Mouse (Mus musculus) CH12.LX (cell line): ENCODE measurements around the gene Ccdc62. TPM values are rescaled to one million over a fixed set of nuclear protein-coding genes. Genes with fewer than 3 reads are reported as not detected.
A peak's percentile ranks its signal among the peaks of the same experiment; 100 is the strongest.

Experiments used
- DNase-seq: peaks from one replicate; pipeline ENCODE4 v3.0.0-alpha.2; 2013; ENCODE audit errors: extremely low read depth
- H3K27ac ChIP-seq: 2 replicates; pipeline ENCODE4 v1.5.1; 2012; ENCODE audit warnings: low read depth, mild to moderate bottlenecking, control low read depth, moderate library complexity; ENCODE audit not compliant: insufficient read depth
- H3K27me3 ChIP-seq: replicated peaks from 2 replicates; pipeline ENCODE3; 2012; ENCODE audit warnings: inconsistent platforms
- H3K36me3 ChIP-seq, 2 experiments: replicated peaks in 1 of 2; 2 replicates each; pipeline versions ENCODE3 to v1.6.1; 2012; ENCODE audit warnings: inconsistent platforms in 1 of 2, low read length in 1 of 2, mild to moderate bottlenecking in 1 of 2, mixed read lengths in 1 of 2, moderate library complexity in 1 of 2; ENCODE audit not compliant: control insufficient read depth in 1 of 2, insufficient read depth in 1 of 2
- H3K4me1 ChIP-seq, 2 experiments: 2 replicates each; pipeline ENCODE4 v1.6.1; 2012; ENCODE audit warnings: inconsistent platforms in 1 of 2, moderate library complexity in 1 of 2; ENCODE audit not compliant: insufficient read depth in 2 of 2, control insufficient read depth in 1 of 2
- H3K4me2 ChIP-seq: 2 replicates; pipeline ENCODE4 v1.6.1; 2012; ENCODE audit warnings: low read depth, mild to moderate bottlenecking, control low read depth; ENCODE audit not compliant: poor library complexity, insufficient read depth, severe bottlenecking
- H3K4me3 ChIP-seq, 3 experiments: fragments of 150-350 bp in 1 of 3; sonication (generic) in 1 of 3; replicated peaks in 1 of 3; 2 replicates each; pipeline versions ENCODE3 to v1.5.1; 2011 to 2012; ENCODE audit warnings: low read depth in 2 of 3, low read length in 2 of 3, mild to moderate bottlenecking in 2 of 3, moderate library complexity in 2 of 3, control low read depth in 1 of 3, improper control_type of control experiment in 1 of 3, inconsistent platforms in 1 of 3, mixed read lengths in 1 of 3; ENCODE audit not compliant: poor library complexity in 1 of 3
- H3K79me2 ChIP-seq: replicated peaks from 2 replicates; pipeline ENCODE4 v1.6.1; 2012; ENCODE audit warnings: mild to moderate bottlenecking, moderate library complexity; ENCODE audit not compliant: control insufficient read depth, poor library complexity, insufficient read depth, severe bottlenecking; ENCODE audit errors: extremely low read depth
- H3K9ac ChIP-seq: 2 replicates; pipeline ENCODE4 v1.6.1; 2012; ENCODE audit warnings: low read depth, mild to moderate bottlenecking, control low read depth, moderate library complexity; ENCODE audit not compliant: insufficient read depth
- H3K9me3 ChIP-seq: replicated peaks from 2 replicates; pipeline ENCODE3; 2012; ENCODE audit warnings: low read length, inconsistent platforms, mixed read lengths
- BHLHE40 ChIP-seq: IDR thresholded peaks from 2 replicates; pipeline ENCODE4 v1.6.1; 2011; ENCODE audit warnings: mild to moderate bottlenecking, low read depth, low read length, improper control_type of control experiment
- CHD2 ChIP-seq: IDR thresholded peaks from 2 replicates; pipeline ENCODE4 v1.6.1; 2011; ENCODE audit warnings: low read length, improper control_type of control experiment
- CTCF ChIP-seq, 2 experiments: IDR thresholded peaks in 1 of 2; conservative IDR thresholded peaks in 1 of 2; 2 replicates each; pipeline ENCODE4 v1.5.1; 2011 to 2012; ENCODE audit warnings: low read depth in 2 of 2, low read length in 2 of 2, improper control_type of control experiment in 1 of 2, inconsistent platforms in 1 of 2, mild to moderate bottlenecking in 1 of 2, moderate library complexity in 1 of 2
- ELF1 ChIP-seq: IDR thresholded peaks from 2 replicates; pipeline ENCODE4 v1.6.1; 2014; ENCODE audit warnings: low read depth, mild to moderate bottlenecking, inconsistent platforms, low read length, improper control_type of control experiment
- EP300 ChIP-seq: IDR thresholded peaks from 2 replicates; pipeline ENCODE4 v1.6.1; 2011; ENCODE audit warnings: low read length, improper control_type of control experiment
- ETS1 ChIP-seq: conservative IDR thresholded peaks from 2 replicates; pipeline ENCODE4 v1.6.1; 2012; ENCODE audit warnings: low read depth, mild to moderate bottlenecking, inconsistent platforms, low read length, improper control_type of control experiment, moderate library complexity
- GABPA ChIP-seq: IDR thresholded peaks from 2 replicates; pipeline ENCODE4 v1.6.1; 2012; ENCODE audit warnings: low read depth, low read length, improper control_type of control experiment, inconsistent platforms; ENCODE audit not compliant: insufficient replicate concordance
- IRF4 ChIP-seq: IDR thresholded peaks from 2 replicates; pipeline ENCODE4 v1.6.1; 2014; ENCODE audit warnings: low read depth, mild to moderate bottlenecking, inconsistent platforms, low read length, improper control_type of control experiment
- KAT2A ChIP-seq: IDR thresholded peaks from 2 replicates; pipeline ENCODE4 v1.6.1; 2012; ENCODE audit warnings: low read length, improper control_type of control experiment, inconsistent platforms; ENCODE audit not compliant: insufficient replicate concordance
- MAFK ChIP-seq: IDR thresholded peaks from 2 replicates; pipeline ENCODE4 v1.6.1; 2011; ENCODE audit warnings: low read length, improper control_type of control experiment; ENCODE audit not compliant: insufficient replicate concordance
- MAX ChIP-seq: IDR thresholded peaks from 2 replicates; pipeline ENCODE4 v1.6.1; 2011; ENCODE audit warnings: low read length, improper control_type of control experiment
- MAZ ChIP-seq: IDR thresholded peaks from 2 replicates; pipeline ENCODE4 v1.6.1; 2012; ENCODE audit warnings: low read depth, mild to moderate bottlenecking, inconsistent platforms, low read length, improper control_type of control experiment, moderate library complexity
- MEF2A ChIP-seq: IDR thresholded peaks from 2 replicates; pipeline ENCODE4 v1.6.1; 2014; ENCODE audit warnings: low read depth, mild to moderate bottlenecking, inconsistent platforms, low read length, improper control_type of control experiment, borderline replicate concordance
- MXI1 ChIP-seq: IDR thresholded peaks from 2 replicates; pipeline ENCODE4 v1.6.1; 2011; ENCODE audit warnings: mild to moderate bottlenecking, low read depth, low read length, improper control_type of control experiment
- MYC ChIP-seq: IDR thresholded peaks from 2 replicates; pipeline ENCODE4 v1.6.1; 2011; ENCODE audit warnings: low read depth, mild to moderate bottlenecking, improper control_type of control experiment, low read length
- NELFE ChIP-seq: IDR thresholded peaks from 2 replicates; pipeline ENCODE4 v1.6.1; 2011; ENCODE audit warnings: low read depth, low read length, improper control_type of control experiment
- NRF1 ChIP-seq: IDR thresholded peaks from 2 replicates; pipeline ENCODE4 v1.6.1; 2014; ENCODE audit warnings: low read depth, mild to moderate bottlenecking, inconsistent platforms, low read length, improper control_type of control experiment, moderate library complexity
- PAX5 ChIP-seq: IDR thresholded peaks from 2 replicates; pipeline ENCODE4 v1.6.1; 2012; ENCODE audit warnings: low read length, inconsistent platforms, mixed read lengths
- POLR2A ChIP-seq: IDR thresholded peaks from 2 replicates; pipeline ENCODE4 v1.6.1; 2011; ENCODE audit warnings: low read depth, mild to moderate bottlenecking, improper control_type of control experiment, low read length
- RCOR1 ChIP-seq: conservative IDR thresholded peaks from 2 replicates; pipeline ENCODE4 v1.6.1; 2012; ENCODE audit warnings: low read depth, mild to moderate bottlenecking, inconsistent platforms, low read length, improper control_type of control experiment
- SIN3A ChIP-seq: IDR thresholded peaks from 2 replicates; pipeline ENCODE4 v1.6.1; 2012; ENCODE audit warnings: low read length, improper control_type of control experiment, inconsistent platforms
- TBP ChIP-seq: conservative IDR thresholded peaks from 2 replicates; pipeline ENCODE4 v1.6.1; 2011; ENCODE audit warnings: low read depth, low read length, improper control_type of control experiment
- TCF12 ChIP-seq: IDR thresholded peaks from 2 replicates; pipeline ENCODE4 v1.6.1; 2014; ENCODE audit warnings: low read depth, mild to moderate bottlenecking, inconsistent platforms, low read length, improper control_type of control experiment
- UBTF ChIP-seq: IDR thresholded peaks from 2 replicates; pipeline ENCODE4 v1.6.1; 2012; ENCODE audit warnings: low read depth, mild to moderate bottlenecking, inconsistent platforms, low read length, improper control_type of control experiment, moderate library complexity
- USF2 ChIP-seq: conservative IDR thresholded peaks from 2 replicates; pipeline ENCODE4 v1.6.1; 2011; ENCODE audit warnings: low read depth, low read length, improper control_type of control experiment
- ZC3H11A ChIP-seq: IDR thresholded peaks from 2 replicates; pipeline ENCODE4 v1.6.1; 2012; ENCODE audit warnings: low read depth, mild to moderate bottlenecking, inconsistent platforms, low read length, improper control_type of control experiment
- ZKSCAN1 ChIP-seq: IDR thresholded peaks from 2 replicates; pipeline ENCODE4 v1.6.1; 2012; ENCODE audit warnings: low read depth, inconsistent platforms, low read length, improper control_type of control experiment, borderline replicate concordance
- ZMIZ1 ChIP-seq: IDR thresholded peaks from 2 replicates; pipeline ENCODE4 v1.6.1; 2012; ENCODE audit warnings: low read depth, mild to moderate bottlenecking, inconsistent platforms, low read length, improper control_type of control experiment
- ZNF384 ChIP-seq: IDR thresholded peaks from 2 replicates; pipeline ENCODE4 v1.6.1; 2012; ENCODE audit warnings: low read depth, low read length, improper control_type of control experiment, inconsistent platforms
- dilution Hi-C: fragments of 300-500 bp; cut with MboI; formaldehyde crosslinking; loops from 2 replicates; pipeline ENCODE4 v1.14.3; 2020; ENCODE audit warnings: low sequenced_read_pairs; ENCODE audit not compliant: extremely low pct_unique_long_range_greater_than_20kb, extremely low pct_ligation_motif_present
- in situ Hi-C: fragments of 300-500 bp; cut with MboI; formaldehyde crosslinking; loops from 3 replicates; pipeline ENCODE4 v1.14.3; 2019; ENCODE audit warnings: low sequenced_read_pairs, low pct_ligation_motif_present, low pct_unique_long_range_greater_than_20kb, mixed read lengths
- polyA plus RNA-seq: library from polyadenylated mRNA; unstranded; fragments of >175 nt; gene quantifications from 2 replicates; pipeline ENCODE4 v1.2.1, GENCODE M21; 2012; ENCODE audit warnings: low read depth; ENCODE audit not compliant: insufficient read length
- total RNA-seq, 2 experiments: library from RNA; depleted of rRNA; stranded (reverse); fragments of 300-350 nt in 1 of 2; fragments of >200 nt in 1 of 2; gene quantifications; 2 replicates each; pipeline ENCODE4 v1.2.3; 2012 to 2014

The Ccdc62 gene
- total and polyA plus RNA-seq, 3 experiments: 1.6 to 5.3 (median 2.0) TPM

- no peaks in the 10 kb centered on the region for H3K27me3 ChIP-seq
Observed at GRCm38 (mm10) chr5:124013747-124014146, 83.3 kb downstream of the Ccdc62 start.

GRCm38 (mm10) chr5:124014180-124014579, 83.7 kb downstream of the Ccdc62 start:
- TF ChIP-seq ZNF384: peak; percentile 40; the same call in 1 of the 2 replicates
- peak; percentile 49; the same call in 1 of the 2 replicates for TF ChIP-seq ETS1
- no peak for TF ChIP-seq ZKSCAN1
- TF ChIP-seq CHD2: peak; percentile 76
- peak; percentile 67 for TF ChIP-seq EP300
- peak; percentile 67; the same call in 1 of the 2 replicates for TF ChIP-seq IRF4
- peak; percentile 91 for TF ChIP-seq MEF2A
- TF ChIP-seq MAFK: no peak
- peak; percentile 29; the same call in 1 of the 2 replicates for TF ChIP-seq UBTF
- no peak for TF ChIP-seq TBP
- no peak; the same call in 1 of the 2 replicates for TF ChIP-seq POLR2A
- TF ChIP-seq RCOR1: 0 out of 2 replicates have a peak, but pooled peaks have one; percentile 54
- peak; percentile 89 for TF ChIP-seq MAZ
- TF ChIP-seq MYC: peak; percentile 9; the same call in 1 of the 2 replicates
- 0 out of 2 replicates have a peak, but pooled peaks have one; percentile 23 for TF ChIP-seq NELFE
- no peak for TF ChIP-seq CTCF (conservative IDR thresholded peaks at IDR 0.05 in 1 of 2, IDR thresholded peaks at IDR 0.05 in 1 of 2; ENCODE audit: low read depth in 2 of 2, low read length in 2 of 2)
- TF ChIP-seq TCF12: peak; percentile 63; the same call in 1 of the 2 replicates
- TF ChIP-seq MAX: no peak
- TF ChIP-seq MXI1: peak; percentile 21; the same call in 1 of the 2 replicates
- 0 out of 2 replicates have a peak, but pooled peaks have one; percentile 24 for TF ChIP-seq BHLHE40
- H3K79me2 ChIP-seq: peaks cover 12% of the 10 kb centered on the region
- H3K36me3 ChIP-seq: peaks cover 8 to 38% of the 10 kb centered on the region in 2 experiments
- peak overlapping the region in 2 of 3 experiments; percentile 34 to 37 for H3K4me3 ChIP-seq
- H3K27me3 ChIP-seq: no peaks in the 10 kb centered on the region
- dilution Hi-C loops (no loop called here), in situ Hi-C loops (no loop called here)
- peak overlapping the region; percentile 52 for H3K9ac ChIP-seq
- H3K27ac ChIP-seq: peak overlapping the region; percentile 95
- peaks cover 45 to 87% of the 10 kb centered on the region in 2 experiments for H3K4me1 ChIP-seq
- DNase-seq: peak; percentile 53
- peak overlapping the region; percentile 90 for H3K4me2 ChIP-seq
- H3K9me3 ChIP-seq: no peaks in the 10 kb centered on the region

More at GRCm38 (mm10) chr5:124013747-124014146, 83.3 kb downstream of the Ccdc62 start:
- no peak for TF ChIP-seq GABPA
- no peak for TF ChIP-seq IRF4
- no peak; the same call in 1 of the 2 replicates for TF ChIP-seq SIN3A
- TF ChIP-seq PAX5: no peak
- TF ChIP-seq MAX: peak; percentile 87
- TF ChIP-seq ZC3H11A: no peak
- TF ChIP-seq BHLHE40: peak; percentile 86
- no peak for TF ChIP-seq NELFE
- 0 out of 2 replicates have a peak, but pooled peaks have one; percentile 5 for TF ChIP-seq UBTF
- no peak for TF ChIP-seq MEF2A
- no peak for TF ChIP-seq TBP
- no peak for TF ChIP-seq USF2
- TF ChIP-seq ZMIZ1: no peak
- no peak for TF ChIP-seq MAFK
- TF ChIP-seq KAT2A: no peak
- peak; percentile 77 for TF ChIP-seq MYC
- no peak for TF ChIP-seq NRF1
- peak; percentile 87 for TF ChIP-seq MXI1
- TF ChIP-seq TCF12: no peak
- no peak for TF ChIP-seq ELF1
- no peak for TF ChIP-seq POLR2A
- TF ChIP-seq, all 38 proteins: peak for 5
- Histone ChIP-seq H3K4me1 (peaks cover 43 to 83% of the 10 kb centered on the region in 2 experiments), H3K9ac (peak overlapping the region; percentile 52), H3K4me3 (peak overlapping the region in 2 of 3 experiments; percentile 34 to 37), H3K79me2 (peaks cover 8% of the 10 kb centered on the region), H3K4me2 (peak overlapping the region; percentile 90), H3K36me3 (peaks cover 12 to 39% of the 10 kb centered on the region in 2 experiments), H3K27ac (peak overlapping the region; percentile 95), H3K9me3 (no peaks in the 10 kb centered on the region)
- dilution Hi-C loops: no loop called here
- in situ Hi-C loops: no loop called here
- peak; percentile 61 for DNase-seq
